Mouse (Mus musculus) neural tube, embryonic 13.5 days (tissue): ENCODE results near the gene Usp24. TPM values are rescaled to one million over a fixed set of nuclear protein-coding genes. Genes with fewer than 3 reads are reported as not detected.

ENCODE experiments used
- ATAC-seq: fragments of 200-750 bp; cut with Nextera tagmentation; 2 replicates; pipeline ENCODE4 v1.8.0; 2017; ENCODE audit warnings: low read depth, mild to moderate bottlenecking, moderate TSS enrichment, moderate library complexity
- H3K27ac ChIP-seq: fragments of 300-500 bp; sonication (generic); replicated peaks from 2 replicates; pipeline ENCODE4 v1.5.1; 2015; ENCODE audit warnings: moderate library complexity, mild to moderate bottlenecking, inconsistent platforms
- H3K27me3 ChIP-seq: fragments of 300-500 bp; sonication (generic); 2 replicates; pipeline ENCODE4 v1.6.1; 2015; ENCODE audit warnings: mild to moderate bottlenecking, inconsistent platforms
- H3K36me3 ChIP-seq: fragments of 300-500 bp; sonication (generic); 2 replicates; pipeline ENCODE4 v1.6.1; 2015; ENCODE audit warnings: mild to moderate bottlenecking, inconsistent platforms
- H3K4me1 ChIP-seq: fragments of 300-500 bp; sonication (generic); replicated peaks from 2 replicates; pipeline ENCODE4 v1.6.1; 2015; ENCODE audit warnings: inconsistent platforms
- H3K4me2 ChIP-seq: fragments of 300-500 bp; sonication (generic); 2 replicates; pipeline ENCODE4 v1.6.1; 2015; ENCODE audit warnings: inconsistent platforms, mild to moderate bottlenecking, moderate library complexity
- H3K4me3 ChIP-seq: fragments of 300-500 bp; sonication (generic); 2 replicates; pipeline ENCODE4 v1.5.1; 2015; ENCODE audit warnings: mild to moderate bottlenecking, inconsistent platforms
- H3K9ac ChIP-seq: fragments of 300-500 bp; sonication (generic); 2 replicates; pipeline ENCODE4 v1.6.1; 2015; ENCODE audit warnings: moderate library complexity, mild to moderate bottlenecking, inconsistent platforms
- H3K9me3 ChIP-seq: fragments of 300-500 bp; sonication (generic); 2 replicates; pipeline ENCODE4 v1.6.1; 2016; ENCODE audit warnings: inconsistent platforms
- WGBS: fragments of 180-500 bp; shearing (Covaris S2); methylation state at CpG from one replicate; pipeline ENCODE4 v1.1.7; 2015; 5-methylcytosine and 5-hydroxymethylcytosine counted together
- polyA plus RNA-seq: library from polyadenylated mRNA; unstranded; fragments of >200 nt; fragmentation: Nextera tagmentation; extraction: Ambion mirVana; gene quantifications from 2 replicates; pipeline ENCODE4 v1.2.1, GENCODE M21; 2015

Usp24 gene
- polyA plus RNA-seq, 1 experiment from 2014 or later, result 7.1 TPM

- Histone ChIP-seq H3K4me1 (no peaks in the 10 kb centered on the region), H3K27me3 (no peaks in the 10 kb centered on the region), H3K4me2 (no peak overlapping the region), H3K9ac (no peak overlapping the region), H3K27ac (no peak overlapping the region), H3K9me3 (no peaks in the 10 kb centered on the region), H3K36me3 (no peaks in the 10 kb centered on the region), H3K4me3 (no peak overlapping the region)
- ATAC-seq, result no peak
- WGBS, result 82% methylated on average over 6 of the region's 6 CpGs
These were observed 14.7 kb upstream of the Usp24 start for GRCm38 (mm10) chr4:106301346-106301745.

- Histone ChIP-seq H3K4me2 (no peak overlapping the region), H3K36me3 (no peaks in the 10 kb centered on the region), H3K9ac (no peak overlapping the region), H3K9me3 (no peaks in the 10 kb centered on the region), H3K27me3 (no peaks in the 10 kb centered on the region), H3K27ac (no peak overlapping the region), H3K4me3 (no peak overlapping the region), H3K4me1 (no peaks in the 10 kb centered on the region)
- 92% methylated on average over 3 of the region's 3 CpGs for whole genome bisulfite sequencing
- no peak for ATAC-seq
These were observed 7.9 kb upstream of the Usp24 start for GRCm38 (mm10) chr4:106308090-106308489.

- no peak overlapping the region for H3K9ac ChIP-seq
- H3K27me3 ChIP-seq, result no peaks in the 10 kb centered on the region
- 81% methylated on average over 8 of the region's 8 CpGs for WGBS
- no peaks in the 10 kb centered on the region for H3K36me3 ChIP-seq
- H3K4me3 ChIP-seq, result no peak overlapping the region
- H3K4me1 ChIP-seq, result peaks cover 17% of the 10 kb centered on the region
- no peak for ATAC-seq
- no peak overlapping the region for H3K4me2 ChIP-seq
- no peak overlapping the region for H3K27ac ChIP-seq
- H3K9me3 ChIP-seq, result no peaks in the 10 kb centered on the region
These were observed 3.4 kb upstream of the Usp24 start for GRCm38 (mm10) chr4:106312651-106313050.

GRCm38 (mm10) chr4:106313070-106313469 lies 2.9 kb upstream of the Usp24 start:
- ATAC-seq, result no peak
- H3K4me3 ChIP-seq, result no peak overlapping the region
- no peak overlapping the region for H3K4me2 ChIP-seq
- H3K27ac ChIP-seq, result no peak overlapping the region
- H3K36me3 ChIP-seq, result no peaks in the 10 kb centered on the region
- WGBS, result 87% methylated on average over 8 of the region's 8 CpGs
- no peaks in the 10 kb centered on the region for H3K27me3 ChIP-seq
- H3K4me1 ChIP-seq, result peaks cover 21% of the 10 kb centered on the region
- no peak overlapping the region for H3K9ac ChIP-seq
- no peaks in the 10 kb centered on the region for H3K9me3 ChIP-seq

DNA sequence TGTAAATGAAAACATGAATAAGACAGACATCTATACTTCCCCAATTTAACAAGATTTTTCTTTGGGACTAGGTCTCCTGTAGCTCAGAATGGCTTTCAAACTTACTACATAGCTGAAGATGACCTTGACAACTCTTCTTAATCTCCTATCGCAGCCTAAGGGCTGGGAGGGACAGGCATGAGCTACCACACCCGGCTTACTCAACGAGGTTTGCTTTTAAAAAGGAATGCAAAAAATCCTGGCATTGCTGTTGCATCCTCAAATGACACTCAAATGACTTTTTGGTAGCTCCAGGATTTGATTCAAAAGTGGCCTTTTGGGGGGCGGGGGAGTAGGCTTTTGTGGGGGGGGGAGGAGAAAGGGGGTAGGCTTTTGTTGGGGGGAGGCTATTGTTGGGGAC lies 2.1 kb upstream of the Usp24 start:
- H3K36me3 ChIP-seq, result no peaks in the 10 kb centered on the region
- no peaks in the 10 kb centered on the region for H3K9me3 ChIP-seq
- no peak overlapping the region for H3K4me2 ChIP-seq
- peaks cover 29% of the 10 kb centered on the region for H3K4me1 ChIP-seq
- H3K9ac ChIP-seq, result no peak overlapping the region
- WGBS, result 71% methylated on average over 4 of the region's 4 CpGs
- H3K4me3 ChIP-seq, result no peak overlapping the region
- ATAC-seq, result no peak
- no peaks in the 10 kb centered on the region for H3K27me3 ChIP-seq
- H3K27ac ChIP-seq, result no peak overlapping the region

DNA sequence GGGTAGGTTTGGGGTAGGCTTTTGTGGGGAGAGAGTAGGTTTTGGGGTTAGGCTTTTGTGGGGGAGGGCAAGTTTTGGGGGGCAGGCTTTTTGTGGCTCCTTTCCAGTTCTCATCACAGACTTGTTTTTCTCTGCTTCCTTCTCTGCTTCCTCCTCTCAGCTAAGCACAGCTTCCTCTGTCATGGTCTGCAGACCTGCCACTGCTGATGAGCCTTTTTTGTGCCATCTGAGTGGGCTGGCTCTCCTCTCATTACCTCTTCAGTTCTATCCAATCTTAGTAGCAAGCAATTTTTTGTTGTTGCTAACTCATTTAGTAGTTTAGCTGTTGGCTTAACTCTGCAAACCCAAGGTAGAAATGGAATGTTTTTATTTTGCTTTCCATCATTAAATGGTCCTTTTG lies 1.7 kb upstream of the Usp24 start:
- Histone ChIP-seq H3K9ac (no peak overlapping the region), H3K4me2 (no peak overlapping the region), H3K27me3 (no peaks in the 10 kb centered on the region), H3K4me3 (no peak overlapping the region), H3K36me3 (no peaks in the 10 kb centered on the region), H3K4me1 (peaks cover 33% of the 10 kb centered on the region), H3K27ac (no peak overlapping the region), H3K9me3 (no peaks in the 10 kb centered on the region)
- ATAC-seq, result no peak

GRCm38 (mm10) chr4:106316351-106317178 lies 552 bp downstream of the Usp24 start:
- peaks cover 45% of the 10 kb centered on the region for H3K4me1 ChIP-seq
- WGBS, result 3% methylated on average over 80 of the region's 81 CpGs
- peak overlapping the region; percentile 94 for H3K27ac ChIP-seq
- H3K4me3 ChIP-seq, result peak overlapping the region; percentile 97
- H3K36me3 ChIP-seq, result no peaks in the 10 kb centered on the region
- H3K27me3 ChIP-seq, result no peaks in the 10 kb centered on the region
- peak; percentile 86 for ATAC-seq
- H3K9ac ChIP-seq, result peak overlapping the region; percentile 99
- no peaks in the 10 kb centered on the region for H3K9me3 ChIP-seq
- peak overlapping the region; percentile 69 for H3K4me2 ChIP-seq

DNA sequence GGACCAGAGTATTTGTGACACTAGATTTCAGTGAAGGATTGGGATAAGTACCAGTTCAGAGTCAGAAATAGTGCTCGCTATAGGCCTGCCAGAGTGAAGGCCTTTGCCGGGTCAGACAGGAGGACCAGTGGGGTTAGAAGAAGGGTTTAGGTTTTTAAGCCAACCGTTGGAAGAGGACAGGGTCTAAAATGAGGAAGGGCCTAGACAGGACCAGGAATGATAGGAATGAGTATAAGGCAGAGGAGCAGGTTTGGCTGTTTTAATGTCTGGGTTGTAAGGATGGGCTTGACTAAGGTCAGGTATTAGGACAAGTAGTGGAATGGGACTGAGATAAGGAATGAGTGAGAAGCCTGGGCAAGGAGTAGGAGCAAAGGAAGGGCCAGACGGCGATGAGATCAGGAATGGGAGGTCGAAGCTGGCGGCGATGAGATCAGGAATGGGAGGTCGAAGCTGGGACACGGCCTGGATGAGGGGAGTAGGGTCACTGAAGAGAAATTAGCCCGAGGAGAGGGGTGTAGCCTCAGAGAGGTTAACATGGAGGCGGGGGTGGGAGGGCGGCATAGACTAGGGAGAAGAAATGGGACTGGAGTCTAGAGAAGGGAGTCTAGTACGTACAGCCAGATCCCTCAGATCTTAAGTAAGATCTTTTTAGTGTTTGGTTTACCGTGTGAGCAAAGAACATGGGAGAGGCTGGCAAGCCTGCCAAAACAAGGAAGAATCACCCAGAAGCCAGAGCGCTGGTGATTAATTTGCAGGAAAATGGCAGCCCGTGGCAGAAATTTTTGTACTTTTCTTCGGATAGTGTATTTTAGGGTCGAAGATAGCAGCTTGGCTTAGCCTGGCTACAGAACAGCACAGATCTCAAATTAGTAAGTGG lies 1.4 kb downstream of the Usp24 start:
- WGBS, result 16% methylated on average over 19 of the region's 19 CpGs

DNA sequence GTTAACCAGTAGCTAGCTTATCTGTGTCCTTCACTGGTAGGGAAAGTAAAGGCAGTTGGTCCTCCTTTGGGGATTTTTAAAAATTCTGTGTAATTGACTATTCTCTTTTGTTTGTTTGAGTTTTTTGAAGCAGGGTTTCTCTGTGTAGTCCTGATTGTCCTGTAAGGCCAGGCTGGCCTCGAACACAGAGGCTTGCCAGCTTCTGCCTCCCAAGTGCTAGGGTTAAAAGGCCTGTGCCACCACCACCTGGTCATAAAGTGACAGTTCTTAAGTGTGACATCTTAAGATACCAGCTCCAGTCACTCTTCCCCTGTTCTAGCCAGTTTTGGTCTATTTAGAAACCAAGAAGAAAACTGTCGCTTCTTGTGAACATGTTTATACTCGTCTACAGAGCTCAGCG lies 2.2 kb downstream of the Usp24 start:
- no peaks in the 10 kb centered on the region for H3K36me3 ChIP-seq
- no peaks in the 10 kb centered on the region for H3K27me3 ChIP-seq
- H3K9me3 ChIP-seq, result no peaks in the 10 kb centered on the region
- WGBS, result 87% methylated on average over 4 of the region's 4 CpGs
- peak overlapping the region; percentile 69 for H3K4me2 ChIP-seq
- ATAC-seq, result no peak
- H3K4me3 ChIP-seq, result peak overlapping the region; percentile 97
- H3K4me1 ChIP-seq, result peaks cover 50% of the 10 kb centered on the region
- peak overlapping the region; percentile 99 for H3K9ac ChIP-seq
- H3K27ac ChIP-seq, result no peak overlapping the region

More for the DNA sequence above, 1.4 kb downstream of the Usp24 start:
- Histone ChIP-seq H3K36me3 (no peaks in the 10 kb centered on the region), H3K4me2 (peak overlapping the region; percentile 69), H3K9ac (peak overlapping the region; percentile 99), H3K9me3 (no peaks in the 10 kb centered on the region), H3K27ac (peak overlapping the region; percentile 94), H3K4me3 (peak overlapping the region; percentile 97), H3K27me3 (no peaks in the 10 kb centered on the region), H3K4me1 (peaks cover 45% of the 10 kb centered on the region)
- ATAC-seq, result 0 out of 2 replicates have a peak, but pooled peaks have one; percentile 4

DNA sequence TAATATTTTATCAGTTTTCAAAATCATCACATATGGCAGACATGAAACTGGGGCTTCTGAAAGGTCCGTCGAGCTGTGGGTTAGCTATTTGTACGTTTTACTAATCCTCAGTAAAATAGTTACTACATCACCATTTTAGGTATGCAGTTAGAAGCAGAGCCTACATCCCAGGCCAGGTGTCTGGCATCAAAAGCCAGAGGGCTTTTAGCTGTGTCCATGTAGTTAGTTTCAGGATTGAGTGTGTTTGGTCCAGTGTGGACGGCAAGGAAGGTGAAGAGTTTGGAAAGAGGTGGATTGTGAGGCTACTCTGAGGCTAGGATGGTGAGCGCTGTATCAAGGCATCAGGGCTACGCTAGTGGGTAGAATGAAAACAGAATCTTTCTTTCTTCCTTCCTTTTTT lies 3.0 kb downstream of the Usp24 start:
- peaks cover 52% of the 10 kb centered on the region for H3K4me1 ChIP-seq
- peak overlapping the region; percentile 69; the same call in 1 of the 2 replicates for H3K4me2 ChIP-seq
- no peaks in the 10 kb centered on the region for H3K36me3 ChIP-seq
- no peak for ATAC-seq
- H3K27me3 ChIP-seq, result no peaks in the 10 kb centered on the region
- no peaks in the 10 kb centered on the region for H3K9me3 ChIP-seq
- 87% methylated on average over 6 of the region's 6 CpGs for WGBS
- H3K27ac ChIP-seq, result no peak overlapping the region
- no peak overlapping the region for H3K4me3 ChIP-seq
- no peak overlapping the region for H3K9ac ChIP-seq

GRCm38 (mm10) chr4:106322846-106323245 lies 6.8 kb downstream of the Usp24 start:
- no peaks in the 10 kb centered on the region for H3K27me3 ChIP-seq
- no peaks in the 10 kb centered on the region for H3K9me3 ChIP-seq
- H3K4me3 ChIP-seq, result no peak overlapping the region
- no peak overlapping the region for H3K4me2 ChIP-seq
- H3K36me3 ChIP-seq, result 0 out of 2 replicates have a peak, but pooled peaks cover 4% of the 10 kb centered on the region
- no peak for ATAC-seq
- WGBS, result 88% methylated on average over 10 of the region's 10 CpGs
- peaks cover 33% of the 10 kb centered on the region for H3K4me1 ChIP-seq
- H3K9ac ChIP-seq, result no peak overlapping the region
- no peak overlapping the region for H3K27ac ChIP-seq

DNA sequence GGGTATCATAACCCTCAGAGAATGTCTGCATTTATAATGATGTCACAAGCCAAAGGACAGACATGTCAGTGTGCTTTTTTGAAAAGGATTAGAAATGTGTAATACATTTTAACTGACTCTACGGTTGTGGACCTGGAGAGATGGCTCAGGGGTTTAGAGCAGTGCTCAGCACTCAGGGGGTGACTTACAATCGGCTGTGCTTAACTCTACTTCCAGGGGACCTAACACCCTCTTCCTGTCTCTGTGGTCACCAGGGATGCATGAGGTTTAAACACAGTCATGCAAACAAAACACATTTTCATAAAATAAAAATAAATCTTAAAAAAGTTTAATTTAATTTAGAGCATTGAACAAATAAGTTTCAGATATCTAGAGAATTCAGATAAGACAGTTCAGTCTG lies 7.3 kb downstream of the Usp24 start:
- WGBS, result 86% methylated on average over 2 of the region's 2 CpGs
- H3K36me3 ChIP-seq, result 0 out of 2 replicates have a peak, but pooled peaks cover 4% of the 10 kb centered on the region
- no peak overlapping the region for H3K9ac ChIP-seq
- H3K4me1 ChIP-seq, result peaks cover 28% of the 10 kb centered on the region
- no peak overlapping the region for H3K4me3 ChIP-seq
- H3K27ac ChIP-seq, result no peak overlapping the region
- H3K4me2 ChIP-seq, result no peak overlapping the region
- no peaks in the 10 kb centered on the region for H3K27me3 ChIP-seq
- no peak for ATAC-seq
- H3K9me3 ChIP-seq, result no peaks in the 10 kb centered on the region
